Mouse (Mus musculus) forebrain, embryonic 16.5 days (tissue): Measurements from ENCODE around the gene Osbpl7. TPM values are rescaled to one million over a fixed set of nuclear protein-coding genes. Genes with fewer than 3 reads are reported as not detected.

Experiments used
- ATAC-seq: fragments of 200-750 bp; cut with Nextera tagmentation; 2 replicates; pipeline ENCODE4 v1.8.0; 2017; ENCODE audit warnings: mild to moderate bottlenecking, moderate library complexity
- H3K27ac ChIP-seq: fragments of 300-500 bp; sonication (generic); 2 replicates; pipeline ENCODE4 v1.5.1; 2014; ENCODE audit warnings: low read length, control low read depth
- H3K27me3 ChIP-seq: fragments of 300-500 bp; sonication (generic); replicated peaks from 2 replicates; pipeline ENCODE4 v1.6.1; 2014; ENCODE audit warnings: low read length; ENCODE audit not compliant: control insufficient read depth, insufficient read depth
- H3K36me3 ChIP-seq: fragments of 300-500 bp; sonication (generic); 2 replicates; pipeline ENCODE4 v1.6.1; 2014; ENCODE audit not compliant: control insufficient read depth, insufficient read depth
- H3K4me1 ChIP-seq: fragments of 300-500 bp; sonication (generic); replicated peaks from 2 replicates; pipeline ENCODE4 v1.6.1; 2014; ENCODE audit warnings: low read length; ENCODE audit not compliant: control insufficient read depth, insufficient read depth
- H3K4me2 ChIP-seq: fragments of 300-500 bp; sonication (generic); 2 replicates; pipeline ENCODE4 v1.6.1; 2014; ENCODE audit warnings: mild to moderate bottlenecking, low read length, control low read depth
- H3K4me3 ChIP-seq: fragments of 300-500 bp; sonication (generic); replicated peaks from 2 replicates; pipeline ENCODE4 v1.5.1; 2014; ENCODE audit warnings: mild to moderate bottlenecking, low read length, control low read depth
- H3K9ac ChIP-seq: fragments of 300-500 bp; sonication (generic); replicated peaks from 2 replicates; pipeline ENCODE4 v1.6.1; 2014; ENCODE audit warnings: low read depth, low read length, control low read depth
- H3K9me3 ChIP-seq: fragments of 300-500 bp; sonication (generic); 2 replicates; pipeline ENCODE4 v1.6.1; 2016; ENCODE audit warnings: low read length; ENCODE audit not compliant: control insufficient read depth
- WGBS: fragments of 180-500 bp; shearing (Covaris S2); extraction: QIAGEN DNeasy Blood & Tissue Kit; methylation state at CpG from one replicate; pipeline ENCODE4 v1.1.7; 2014; 5-methylcytosine and 5-hydroxymethylcytosine counted together
- polyA plus RNA-seq: library from polyadenylated mRNA; unstranded; fragments of >200 nt; fragmentation: Nextera tagmentation; extraction: Ambion mirVana; gene quantifications from 2 replicates; pipeline ENCODE4 v1.2.1, GENCODE M21; 2015

The Osbpl7 gene
- polyA plus RNA-seq, 1 experiment from 2014 or later = 13.1 TPM

DNA sequence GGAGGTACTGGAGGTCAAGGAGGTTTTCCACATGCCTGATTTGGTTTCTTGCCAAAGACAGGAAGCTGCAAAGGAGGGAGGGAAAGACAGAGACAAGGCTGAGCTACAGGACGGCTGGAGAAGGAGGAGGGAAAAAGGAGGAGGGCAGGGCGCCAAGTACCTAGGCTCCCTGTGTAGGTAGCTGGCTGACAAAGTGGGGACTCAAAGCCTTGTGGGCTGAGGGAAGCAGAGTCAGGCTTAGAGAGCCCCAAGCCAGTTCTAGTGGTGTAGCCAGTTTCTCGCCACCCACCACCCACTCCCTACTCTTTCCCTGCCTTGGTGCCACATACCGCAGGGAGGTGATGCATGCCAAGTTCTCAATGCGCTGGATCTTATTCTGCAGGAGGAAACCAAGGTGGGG, 14.3 kb upstream of the Osbpl7 start:
- Histone ChIP-seq H3K9ac (no peak overlapping the region), H3K4me2 (no peak overlapping the region), H3K4me1 (peaks cover 5% of the 10 kb centered on the region; the same call in 1 of the 2 replicates), H3K9me3 (no peaks in the 10 kb centered on the region), H3K4me3 (no peak overlapping the region), H3K27ac (no peak overlapping the region), H3K36me3 (no peaks in the 10 kb centered on the region), H3K27me3 (no peaks in the 10 kb centered on the region)
- 73% methylated on average over 5 of the region's 5 CpGs for WGBS
- no peak for ATAC-seq

DNA sequence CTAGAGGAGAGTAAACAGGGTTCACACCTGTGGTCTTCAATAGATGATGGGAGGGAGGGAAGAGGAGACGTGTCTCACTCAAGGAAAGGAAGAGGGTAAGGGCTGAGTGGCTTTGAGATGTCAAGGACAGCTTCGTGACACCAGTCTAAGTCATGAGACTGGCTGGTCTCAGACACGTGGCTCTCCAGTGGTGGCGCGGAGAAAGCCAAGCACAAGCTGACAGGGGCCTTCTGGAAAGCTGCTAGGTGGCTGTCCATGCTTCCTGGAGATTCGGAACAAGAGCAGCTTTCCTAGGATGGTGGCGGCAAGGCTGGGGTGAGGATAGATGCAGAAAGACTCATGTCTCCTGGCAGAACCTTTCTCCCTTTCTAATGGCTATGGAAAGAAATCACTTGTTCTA, 11.5 kb upstream of the Osbpl7 start:
- H3K9ac ChIP-seq = no peak overlapping the region
- no peaks in the 10 kb centered on the region for H3K9me3 ChIP-seq
- H3K4me2 ChIP-seq = no peak overlapping the region
- H3K36me3 ChIP-seq = no peaks in the 10 kb centered on the region
- peaks cover 11% of the 10 kb centered on the region for H3K4me1 ChIP-seq
- H3K4me3 ChIP-seq = no peak overlapping the region
- ATAC-seq = no peak
- WGBS = 67% methylated on average over 7 of the region's 7 CpGs
- H3K27ac ChIP-seq = no peak overlapping the region
- H3K27me3 ChIP-seq = no peaks in the 10 kb centered on the region

DNA sequence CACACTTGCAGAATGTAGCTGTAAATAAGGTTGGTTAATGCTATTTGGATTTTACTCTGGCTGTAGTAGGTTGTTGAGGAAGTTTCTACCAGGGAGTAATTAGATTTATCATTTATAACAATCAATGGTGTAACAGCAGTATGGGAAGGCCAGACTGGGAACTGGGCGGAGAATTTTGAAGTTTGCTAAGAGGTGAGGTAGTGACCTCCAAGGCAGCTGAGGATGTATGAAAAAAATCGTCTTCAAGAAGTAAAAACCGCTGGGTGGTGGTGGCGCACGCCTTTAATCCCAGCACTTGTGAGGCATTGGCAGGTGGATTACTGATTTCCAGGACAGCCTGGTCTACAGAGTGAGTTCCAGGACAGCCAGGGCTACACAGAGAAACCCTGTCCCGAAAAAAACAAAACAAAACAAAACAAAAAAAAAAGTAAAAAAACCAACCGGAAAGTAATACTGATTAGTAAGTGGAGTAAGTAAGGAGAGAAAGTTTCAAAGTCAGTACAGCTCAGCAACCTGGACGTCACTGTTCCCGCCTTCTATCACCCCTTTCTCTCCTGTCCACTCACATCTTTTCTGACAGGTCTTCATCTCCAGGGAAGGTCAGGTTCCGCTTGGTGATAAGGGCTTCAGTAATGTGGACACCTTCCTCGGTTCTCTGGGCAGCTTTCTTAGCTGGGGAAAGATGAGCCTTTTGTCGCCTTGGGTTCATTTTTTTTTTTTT, 10.0 kb upstream of the Osbpl7 start:
- Histone ChIP-seq H3K9me3 (no peaks in the 10 kb centered on the region), H3K27me3 (no peaks in the 10 kb centered on the region), H3K27ac (no peak overlapping the region), H3K36me3 (no peaks in the 10 kb centered on the region), H3K4me3 (peak overlapping the region; percentile 78), H3K4me1 (peaks cover 11% of the 10 kb centered on the region), H3K9ac (no peak overlapping the region), H3K4me2 (peak overlapping the region; percentile 95)
- 54% methylated on average over 12 of the region's 12 CpGs for WGBS
- no peak for ATAC-seq

DNA sequence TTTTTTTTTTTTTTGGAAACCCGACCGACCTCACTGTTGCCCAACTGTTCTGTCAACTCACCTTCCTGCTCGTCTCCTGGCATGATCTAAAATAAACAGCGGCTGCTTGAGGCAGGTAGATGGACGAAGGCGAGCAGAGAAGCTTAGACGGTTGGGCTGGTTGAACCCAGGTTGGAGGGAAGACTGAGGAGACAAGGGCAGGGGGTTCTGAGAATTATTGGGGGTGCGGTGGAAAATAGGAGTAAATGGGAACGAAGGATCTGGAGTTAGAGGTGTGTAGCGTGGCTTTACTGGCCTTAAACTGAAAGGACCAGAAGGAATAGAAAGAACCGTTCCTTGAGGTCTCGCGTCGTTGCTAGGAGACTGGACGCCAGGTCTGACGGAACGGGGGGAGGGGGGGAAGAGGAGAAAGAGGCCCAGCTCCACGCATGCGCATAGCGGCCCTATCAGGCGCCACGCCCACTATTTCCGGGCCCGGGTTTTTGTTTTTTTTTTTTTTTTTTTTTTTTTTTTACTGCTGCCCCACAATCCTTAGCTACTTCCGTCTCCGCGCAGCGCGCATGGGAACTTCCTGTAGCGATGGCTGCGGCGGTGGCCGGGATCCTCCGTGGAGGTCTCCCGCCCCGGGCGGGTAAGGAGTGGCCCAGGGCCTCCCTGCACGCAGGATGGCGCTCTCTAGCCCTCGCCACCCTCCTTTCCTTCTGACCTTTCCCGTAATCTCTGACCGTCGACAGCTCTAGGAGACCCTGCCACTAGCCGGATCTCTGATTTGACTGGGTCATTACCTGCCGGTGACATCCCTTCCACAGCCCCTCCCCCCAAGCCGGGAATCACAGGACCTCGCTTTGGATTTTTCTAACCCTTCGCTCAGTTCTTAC, 9.2 kb upstream of the Osbpl7 start, which contains the start of the genes Lrrc46 and Mrpl10:
Gene Lrrc46, minus strand, starts transcription at position 386 of the 878 bp plus-strand sequence.
Gene Mrpl10, plus strand, starts transcription at position 539 of the 878 bp plus-strand sequence.
- peak; percentile 94 for ATAC-seq
- H3K9ac ChIP-seq = peak within 1 kb of the TSS; percentile 87
- H3K27me3 ChIP-seq = no peaks in the 10 kb centered on the region
- peaks cover 11% of the 10 kb centered on the region for H3K4me1 ChIP-seq
- H3K4me2 ChIP-seq = peak within 1 kb of the TSS; percentile 97
- H3K4me3 ChIP-seq = peak within 1 kb of the TSS; percentile 78
- H3K9me3 ChIP-seq = no peaks in the 10 kb centered on the region
- peak within 1 kb of the TSS; percentile 67; the same call in 1 of the 2 replicates for H3K27ac ChIP-seq
- under 1% methylated on average over 42 of the region's 48 CpGs for WGBS
- H3K36me3 ChIP-seq = no peaks in the 10 kb centered on the region

DNA sequence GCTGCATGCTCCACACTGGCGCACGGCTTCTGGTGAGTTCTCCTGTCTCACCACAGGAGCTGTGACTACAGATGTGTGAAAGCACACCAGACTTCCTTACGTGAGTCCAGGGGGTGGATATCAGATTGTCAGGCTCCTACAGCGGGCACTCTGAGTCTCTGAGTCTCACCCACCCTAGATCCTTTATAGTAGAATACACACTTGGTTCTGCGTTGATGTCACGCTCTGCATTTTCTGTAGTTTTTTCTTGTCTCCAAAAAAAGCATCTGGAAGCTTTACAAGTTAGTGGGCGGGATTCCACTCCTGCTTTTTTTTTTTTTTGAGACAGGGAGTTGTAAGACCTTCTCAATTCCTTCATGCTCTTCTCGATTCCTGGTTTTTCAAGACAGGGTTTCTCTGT, 5.5 kb upstream of the Osbpl7 start:
- no peak for ATAC-seq
- 97% methylated on average over 8 of the region's 8 CpGs for WGBS
- no peak overlapping the region for H3K9ac ChIP-seq
- no peaks in the 10 kb centered on the region for H3K27me3 ChIP-seq
- H3K36me3 ChIP-seq = 0 out of 2 replicates have a peak, but pooled peaks cover 2% of the 10 kb centered on the region
- H3K9me3 ChIP-seq = no peaks in the 10 kb centered on the region
- H3K4me1 ChIP-seq = peaks cover 11% of the 10 kb centered on the region
- H3K4me2 ChIP-seq = no peak overlapping the region
- no peak overlapping the region for H3K4me3 ChIP-seq
- no peak overlapping the region for H3K27ac ChIP-seq

DNA sequence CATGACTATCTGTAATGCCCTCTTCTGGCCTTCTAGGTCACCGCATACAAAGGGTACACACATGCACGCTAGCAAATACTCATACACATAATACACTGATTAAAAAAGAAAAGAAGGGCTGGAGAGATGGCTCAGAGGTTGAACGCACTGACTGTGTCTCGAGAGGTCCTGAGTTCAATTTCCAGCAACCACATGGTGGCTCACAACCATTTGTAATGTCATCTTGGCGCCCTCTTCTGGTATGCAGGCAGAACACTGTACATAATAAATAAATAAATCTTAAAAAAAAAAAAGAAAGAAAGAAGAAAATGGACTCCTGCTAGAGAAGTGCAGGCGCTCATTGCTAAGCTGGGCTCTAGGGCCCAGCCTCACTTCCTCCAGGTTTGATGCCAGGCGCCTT, 4.6 kb upstream of the Osbpl7 start:
- Histone ChIP-seq H3K4me1 (peaks cover 14% of the 10 kb centered on the region), H3K4me3 (no peak overlapping the region)
- 81% methylated on average over 7 of the region's 7 CpGs for WGBS

DNA sequence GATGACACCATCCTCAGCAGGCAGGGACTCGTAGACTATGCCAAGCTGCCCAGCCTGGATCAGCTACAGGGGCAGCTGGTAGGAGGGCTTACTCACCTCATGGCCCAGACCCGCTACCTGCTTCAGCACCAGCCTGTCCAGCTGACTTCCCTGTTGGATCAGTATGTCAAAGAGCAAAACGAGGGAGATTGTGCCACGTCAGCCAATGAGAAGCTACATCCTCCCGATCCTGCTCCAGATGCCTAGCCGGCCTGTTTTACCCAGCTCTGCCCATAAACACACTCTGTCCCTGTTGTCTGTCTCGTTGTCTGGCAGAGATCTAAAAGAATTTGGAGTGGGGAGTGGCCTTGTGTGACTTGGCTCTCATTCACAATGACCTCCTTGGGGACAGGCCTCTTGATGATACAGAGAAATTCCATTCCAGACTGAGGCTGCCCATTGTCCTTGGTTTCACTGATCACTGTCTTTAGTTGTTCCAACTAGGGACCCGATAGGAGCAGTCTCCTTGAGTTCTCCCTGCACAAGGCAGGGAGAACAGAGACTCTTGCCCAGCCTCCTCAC, 2.3 kb upstream of the Osbpl7 start:
- H3K27me3 ChIP-seq = no peaks in the 10 kb centered on the region
- H3K4me3 ChIP-seq = no peak overlapping the region
- H3K27ac ChIP-seq = no peak overlapping the region
- no peak for ATAC-seq
- no peak overlapping the region for H3K4me2 ChIP-seq
- H3K9ac ChIP-seq = no peak overlapping the region
- H3K4me1 ChIP-seq = peaks cover 20% of the 10 kb centered on the region
- H3K9me3 ChIP-seq = no peaks in the 10 kb centered on the region
- WGBS = 83% methylated on average over 8 of the region's 8 CpGs
- 0 out of 2 replicates have a peak, but pooled peaks cover 2% of the 10 kb centered on the region for H3K36me3 ChIP-seq

More for the DNA sequence above, 4.6 kb upstream of the Osbpl7 start:
- H3K9ac ChIP-seq = no peak overlapping the region
- H3K36me3 ChIP-seq = 0 out of 2 replicates have a peak, but pooled peaks cover 2% of the 10 kb centered on the region
- no peaks in the 10 kb centered on the region for H3K9me3 ChIP-seq
- H3K27ac ChIP-seq = no peak overlapping the region
- ATAC-seq = no peak
- no peak overlapping the region for H3K4me2 ChIP-seq
- H3K27me3 ChIP-seq = no peaks in the 10 kb centered on the region

DNA sequence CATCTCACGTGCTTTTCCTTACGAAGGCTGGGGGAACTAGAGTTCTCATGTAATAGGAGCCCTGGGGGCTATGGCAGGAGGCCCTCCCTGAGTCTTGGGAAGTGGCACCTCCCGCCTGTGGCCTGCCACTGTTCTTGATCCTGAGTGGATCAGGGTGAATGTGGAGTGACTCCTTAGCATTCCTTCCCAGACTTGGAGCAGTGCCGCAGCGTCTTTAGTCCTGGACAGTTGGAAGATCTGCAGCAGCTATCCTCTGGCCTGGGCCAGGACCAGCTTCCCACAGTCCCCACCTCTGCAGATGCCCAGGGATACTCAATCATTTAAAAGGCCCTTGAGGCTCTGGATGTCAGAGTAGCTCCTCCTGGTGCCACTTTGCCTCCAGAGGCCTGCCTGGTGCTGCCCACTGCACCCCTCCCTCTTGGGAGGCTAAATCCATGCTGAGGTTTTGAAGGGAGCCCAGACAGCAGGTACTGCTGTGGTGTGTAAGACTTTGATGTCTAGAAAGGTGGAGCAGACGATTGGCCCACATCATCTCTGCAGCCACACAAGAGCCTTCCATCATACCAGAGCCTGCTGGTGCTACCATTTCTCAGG, 839 bp upstream of the Osbpl7 start:
- no peak overlapping the region for H3K27ac ChIP-seq
- 0 out of 2 replicates have a peak, but pooled peaks cover 2% of the 10 kb centered on the region for H3K36me3 ChIP-seq
- WGBS = 73% methylated on average over 6 of the region's 6 CpGs
- H3K4me3 ChIP-seq = no peak overlapping the region
- peaks cover 20% of the 10 kb centered on the region for H3K4me1 ChIP-seq
- no peak overlapping the region for H3K4me2 ChIP-seq
- no peaks in the 10 kb centered on the region for H3K27me3 ChIP-seq
- ATAC-seq = no peak
- no peaks in the 10 kb centered on the region for H3K9me3 ChIP-seq
- H3K9ac ChIP-seq = no peak overlapping the region
